Mouse (Mus musculus) kidney, postnatal 36 days (tissue): Measurements from ENCODE around the gene Nme4.
A peak's percentile ranks its signal among the peaks of the same experiment; 100 is the strongest.

Experiments used
- DNase-seq, 2 experiments: peaks; one replicate each; pipeline ENCODE4 v3.0.0; 2021 to 2022; ENCODE audit warnings: mixed read lengths in 2 of 2

Gene Nme4

GRCm38 (mm10) chr17:26095121-26095740 is at the start of gene Nme4:
Nme4 (minus strand) TSS chr17:26095602.
- DNase-seq, result peak; percentile 37 to 72

DNA sequence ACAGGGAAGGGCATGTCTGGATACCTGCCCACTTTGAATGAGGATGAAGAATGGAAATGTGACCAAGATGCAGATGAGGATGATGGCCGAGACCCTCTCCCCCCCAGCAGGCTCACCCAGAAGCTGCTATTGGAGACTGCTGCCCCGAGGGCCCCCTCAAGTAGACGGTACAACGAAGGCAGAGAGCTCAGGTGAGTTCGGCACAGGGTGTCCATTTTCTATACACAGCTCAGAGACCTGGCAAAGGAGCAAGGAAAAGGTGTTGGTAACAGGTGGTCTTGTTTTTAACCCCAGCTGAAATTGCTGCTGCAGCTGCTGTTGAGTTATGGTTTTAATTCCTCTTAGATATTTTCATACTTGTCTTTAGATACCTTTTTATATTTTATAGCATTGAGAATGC is 48.0 kb upstream of the Nme4 start:
- DNase-seq, result no peak

- no peak for DNase-seq
Observed at GRCm38 (mm10) chr17:26142796-26143195, 47.4 kb upstream of the Nme4 start.

DNA sequence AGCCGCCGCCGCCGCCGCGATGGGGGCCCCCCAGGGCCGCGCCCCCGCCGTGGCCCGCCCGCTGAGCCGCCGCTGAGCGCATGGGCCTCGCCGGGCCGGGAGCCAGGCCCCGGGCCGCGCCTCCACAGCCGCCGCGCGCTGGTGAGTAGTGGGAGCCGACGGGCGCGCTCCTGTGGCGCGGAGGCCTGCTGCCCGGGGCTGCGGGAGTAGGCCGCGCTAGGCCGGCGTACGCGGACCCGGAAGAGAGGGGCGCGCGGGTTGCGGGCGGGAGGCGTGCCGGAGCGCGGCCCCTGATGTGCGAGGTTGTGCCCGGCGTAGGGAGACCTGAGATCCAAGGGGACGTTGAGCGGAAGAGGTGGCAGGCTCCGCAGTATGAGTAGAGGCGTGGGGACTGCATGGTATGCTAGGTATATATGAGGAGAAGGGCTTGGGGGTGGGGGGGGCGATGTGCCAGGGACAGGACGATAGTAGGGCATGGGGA is 43.5 kb upstream of the Nme4 start:
- peak; percentile 44 to 76 for DNase-seq

DNA sequence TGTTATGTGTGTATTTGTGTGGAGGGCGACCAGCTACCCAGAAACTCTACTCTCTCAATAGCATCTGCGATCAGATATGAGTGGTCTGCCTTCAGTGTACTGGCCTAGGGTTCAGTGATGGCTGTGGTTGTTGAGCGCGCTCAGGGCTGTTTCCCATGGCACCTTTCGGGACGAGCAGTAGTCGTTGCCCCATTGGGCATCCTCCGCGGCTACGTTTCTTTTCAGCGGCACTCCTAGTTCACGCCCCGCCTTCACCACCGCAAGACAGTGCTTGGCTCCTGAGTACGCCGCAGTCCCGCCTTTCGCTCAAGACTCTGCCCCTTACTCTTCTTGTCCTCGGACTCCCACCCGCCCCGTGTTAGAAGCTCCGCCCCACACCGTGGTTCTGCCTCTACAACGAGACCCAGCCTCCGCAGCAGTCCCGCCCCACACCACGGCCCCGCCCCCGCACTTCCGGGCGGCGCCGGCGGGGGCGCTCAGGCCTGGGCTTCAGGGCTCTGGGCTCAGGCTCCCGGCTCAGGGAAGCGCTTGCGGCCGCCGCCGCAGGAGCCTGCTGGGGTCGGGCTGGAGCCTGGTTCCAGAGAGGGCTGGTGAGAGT is 42.9 kb upstream of the Nme4 start, which contains the start of gene Axin1:
Gene Axin1 (plus strand): TSS at position 450 of the 598 bp plus-strand sequence.
- DNase-seq, result peak; percentile 96 to 97

- DNase-seq, result no peak
Observed at GRCm38 (mm10) chr17:26137751-26138130, 42.3 kb upstream of the Nme4 start.

DNA sequence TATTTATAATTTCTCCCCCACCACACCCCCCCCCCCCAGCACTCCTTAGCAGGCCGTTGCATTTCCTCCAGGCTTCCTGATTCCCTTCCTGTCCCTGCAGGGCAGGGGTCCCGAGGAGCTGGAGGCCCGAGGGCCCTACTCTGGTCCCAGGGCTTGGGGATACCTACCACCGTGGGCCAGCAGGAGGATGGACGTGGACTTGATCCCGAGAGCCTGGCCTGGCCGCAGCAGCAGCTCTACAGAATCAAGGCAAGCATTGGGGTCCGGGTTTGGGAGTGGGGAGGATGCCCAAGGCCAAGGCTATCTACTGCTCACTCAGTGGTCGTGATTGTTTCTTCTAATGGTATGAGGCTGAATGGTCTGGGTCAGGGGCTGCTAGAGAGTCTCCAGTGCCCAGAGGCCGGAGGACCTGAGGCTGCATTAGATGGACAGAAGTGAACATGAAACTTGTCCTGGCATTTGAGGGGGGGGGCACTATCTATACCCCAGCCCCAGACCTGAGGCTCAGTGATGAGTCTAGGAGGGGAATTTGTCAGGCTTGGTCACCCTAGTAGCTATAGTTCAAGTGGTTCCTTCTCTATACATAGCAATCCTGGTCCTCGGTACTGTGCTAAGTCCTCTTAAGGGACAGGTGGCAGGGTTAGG is 41.8 kb upstream of the Nme4 start:
- no peak for DNase-seq

DNA sequence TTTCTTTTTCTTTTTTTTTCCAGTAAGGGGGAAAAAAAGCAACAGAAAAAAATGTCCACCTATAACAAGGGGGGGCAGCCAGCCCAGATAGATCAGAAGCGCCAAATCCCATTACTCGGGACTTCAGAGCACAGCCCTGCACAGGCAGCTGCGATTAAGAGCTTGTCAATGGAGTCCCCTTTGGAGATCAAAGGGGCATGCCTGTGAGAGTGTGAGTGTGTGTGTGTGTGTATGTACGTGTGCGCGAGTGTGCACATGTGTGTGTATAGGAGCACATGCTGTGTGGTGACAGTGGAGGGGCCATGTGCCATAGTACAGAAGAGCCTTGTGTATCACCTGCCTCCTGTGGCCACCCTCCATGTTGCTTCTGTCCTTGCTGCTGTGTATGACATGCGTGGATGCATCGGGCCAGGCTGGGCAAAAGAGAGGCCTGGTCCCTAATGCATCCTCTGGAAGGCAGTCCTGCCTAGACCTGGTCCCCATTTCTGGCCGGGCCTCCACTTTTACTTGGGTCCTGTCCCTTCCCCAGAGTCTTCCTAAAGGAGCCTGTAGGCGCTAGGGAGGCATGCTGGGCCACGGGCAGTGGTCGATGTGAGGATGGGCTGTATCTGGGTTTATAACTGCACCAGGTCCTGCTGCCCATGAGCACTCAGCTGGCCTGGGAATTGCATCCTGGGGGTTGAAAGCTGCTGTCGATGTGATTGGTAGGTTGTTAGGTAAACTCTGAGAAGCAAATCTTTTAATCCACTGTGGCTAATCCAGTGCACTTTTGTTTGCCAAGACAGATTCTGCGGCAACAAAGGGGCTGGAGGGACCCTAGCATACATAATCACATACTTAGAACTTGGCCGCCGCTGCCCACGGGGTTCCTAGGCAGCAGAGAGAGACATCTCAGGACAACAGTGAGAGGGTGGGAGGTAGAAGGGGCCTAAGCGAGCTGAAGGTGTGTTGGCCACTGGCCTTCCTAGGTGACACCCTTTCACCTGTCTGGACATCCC is 36.8 kb upstream of the Nme4 start:
- no peak for DNase-seq

GRCm38 (mm10) chr17:26131062-26131732 is 35.8 kb upstream of the Nme4 start:
- no peak for DNase-seq

DNA sequence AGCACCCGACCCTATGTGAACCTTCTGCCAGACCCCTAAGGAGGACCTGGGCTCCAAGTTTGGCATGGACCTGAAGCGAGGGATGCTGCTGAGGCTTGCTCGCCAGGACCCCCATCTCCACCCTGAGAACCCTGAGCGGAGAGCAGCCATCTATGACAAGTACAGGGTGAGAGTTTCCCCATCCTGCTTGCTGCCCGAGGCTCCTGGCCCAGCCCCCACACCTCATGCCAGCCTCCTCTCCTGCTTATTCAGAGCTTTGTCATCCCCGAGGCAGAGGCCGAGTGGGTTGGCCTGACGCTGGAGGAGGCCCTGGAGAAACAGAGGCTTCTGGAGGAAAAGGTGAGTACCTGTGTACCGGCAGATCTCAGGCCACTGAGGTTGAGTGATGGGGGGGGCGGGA is 29.8 kb upstream of the Nme4 start:
- no peak for DNase-seq

DNA sequence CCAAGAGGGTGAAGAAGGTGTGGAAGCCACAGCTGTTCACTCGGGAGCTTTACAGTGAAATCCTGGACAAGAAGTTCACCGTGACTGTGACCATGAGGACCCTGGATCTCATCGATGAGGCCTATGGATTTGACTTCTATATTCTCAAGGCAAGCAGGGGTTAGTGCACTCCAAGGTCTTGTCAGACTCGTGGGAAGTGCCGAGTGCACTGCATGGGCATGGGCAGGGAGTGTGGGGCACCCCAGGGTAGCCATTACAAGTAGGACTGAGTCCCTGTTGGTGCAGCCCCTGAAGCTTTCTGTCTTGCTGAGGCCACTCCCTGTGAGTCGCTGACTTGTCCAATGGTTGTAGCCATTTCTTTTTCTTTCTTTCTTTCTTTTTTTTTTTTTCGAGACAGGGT is 29.2 kb upstream of the Nme4 start:
- DNase-seq, result no peak

GRCm38 (mm10) chr17:26123267-26123684 is 27.9 kb upstream of the Nme4 start, which contains the start of gene Mrpl28:
Mrpl28 (plus strand) TSS chr17:26123500.
- DNase-seq, result peak; percentile 97 to 98

DNA sequence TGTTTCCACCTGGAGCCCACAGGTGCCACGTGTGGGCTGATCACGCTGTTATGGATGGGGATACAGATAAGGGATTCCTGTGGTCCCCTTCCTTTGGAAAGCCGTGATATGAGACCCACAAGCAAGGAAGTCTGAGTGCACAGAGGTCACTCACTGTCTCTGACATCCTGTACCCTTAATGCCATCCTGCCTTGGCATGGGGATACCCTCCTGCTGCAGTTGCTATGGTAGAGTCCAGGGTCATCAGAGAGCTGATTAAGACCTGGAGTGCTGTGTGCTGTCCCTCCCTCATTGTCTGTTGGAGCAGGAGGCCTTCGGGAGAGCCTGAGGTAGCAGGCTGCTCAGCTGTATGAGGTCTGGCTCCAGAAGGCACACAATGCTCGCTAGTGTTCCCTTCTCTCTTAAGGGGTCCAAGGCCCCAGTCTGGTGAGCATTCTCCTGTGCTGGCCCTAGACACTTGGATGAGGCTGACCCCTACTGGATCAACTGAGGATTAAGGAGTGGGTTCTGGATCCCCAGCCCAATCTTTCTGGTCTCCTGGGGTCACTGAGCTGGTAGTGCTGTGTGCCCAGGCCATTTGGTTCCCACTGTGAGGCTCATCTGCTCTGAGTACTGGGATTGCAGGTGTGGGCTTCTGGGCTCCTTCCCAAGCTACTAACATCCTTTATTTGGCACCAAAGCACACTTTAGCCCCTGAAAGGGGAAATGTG is 27.2 kb upstream of the Nme4 start:
- DNase-seq, result peak in 1 of 2 experiments; percentile 20

GRCm38 (mm10) chr17:26119766-26120710 is 24.6 kb upstream of the Nme4 start:
- DNase-seq, result peak; percentile 45 to 83

- peak in 1 of 2 experiments; percentile 36 for DNase-seq
Observed at GRCm38 (mm10) chr17:26116503-26117258, 21.3 kb upstream of the Nme4 start.

GRCm38 (mm10) chr17:26115956-26116487 is 20.6 kb upstream of the Nme4 start:
- peak; percentile 66 to 78 for DNase-seq

GRCm38 (mm10) chr17:26115205-26115898 is 19.9 kb upstream of the Nme4 start:
- peak; percentile 90 to 95 for DNase-seq

GRCm38 (mm10) chr17:26114461-26114860 is 19.1 kb upstream of the Nme4 start:
- DNase-seq, result peak in 1 of 2 experiments; percentile 30
